Mouse (Mus musculus) ES-E14 (cell line): Measurements from ENCODE around the gene S100a11.
"Not testable (repeated sequence)": the region's sequence is repeated elsewhere in the genome, so short reads cannot be mapped to it uniquely, and the experiment has no call there.

ENCODE experiments used
- ZC3H11A ChIP-seq: IDR thresholded peaks from 2 replicates; pipeline ENCODE4 v1.6.1; 2012; ENCODE audit warnings: low read depth, mild to moderate bottlenecking, inconsistent platforms, low read length, borderline replicate concordance
- ZNF384 ChIP-seq: IDR thresholded peaks from 2 replicates; pipeline ENCODE4 v1.6.1; 2012; ENCODE audit warnings: low read depth, low read length, inconsistent platforms

DNA sequence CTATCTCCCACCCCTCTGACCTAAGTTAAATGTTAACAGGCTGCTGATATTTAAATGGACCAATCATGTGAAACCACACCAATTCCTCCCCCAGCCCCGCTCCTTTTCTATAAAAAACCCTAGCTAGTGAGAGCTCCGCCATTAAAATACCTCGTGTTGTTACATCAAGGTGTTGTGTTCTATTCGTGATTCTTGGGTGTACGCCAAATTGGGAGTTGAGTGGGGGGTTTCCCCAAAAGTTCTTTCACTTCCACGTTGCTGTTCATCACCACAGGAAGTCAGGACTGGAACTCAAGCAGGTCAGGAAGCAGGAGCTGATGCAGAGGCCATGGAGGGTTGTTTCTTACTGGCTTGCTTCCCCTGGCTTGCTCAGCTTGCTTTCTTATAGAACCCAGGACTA, 23.9 kb downstream of the S100a11 start:
- not testable (repeated sequence) for TF ChIP-seq ZNF384, ZC3H11A
